Mouse (Mus musculus): ENCODE results near the gene Nprl3. TPM values are rescaled to one million over a fixed set of nuclear protein-coding genes. Genes with fewer than 3 reads are reported as not detected.

The Nprl3 gene
- polyA plus RNA-seq, 1 experiment from 2014 or later = 34.6 TPM

DNA sequence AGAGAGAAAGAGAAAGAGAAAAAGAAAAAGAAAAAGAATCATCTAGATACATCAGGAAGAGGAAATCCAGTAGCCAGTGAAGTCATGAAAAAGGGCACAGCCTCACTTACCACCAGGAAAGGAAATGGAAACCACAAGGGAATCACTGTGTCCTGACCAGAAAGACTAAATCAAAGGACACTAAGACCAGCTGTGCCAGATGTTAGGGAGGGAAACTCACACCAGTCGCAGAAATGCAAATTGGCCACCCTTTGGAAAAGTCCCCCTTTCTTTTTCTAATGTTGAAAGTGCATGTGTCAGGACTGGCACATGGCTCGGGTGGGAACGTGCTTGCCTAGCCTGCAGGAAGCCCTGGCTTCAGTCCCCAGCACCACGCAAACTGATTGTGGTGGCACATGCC, 3.7 kb upstream of the Nprl3 start:
- Histone ChIP-seq H3K9ac (ENCODE audit: low read depth, low read length) (no peak overlapping the region), H3K36me3 (ENCODE audit: control insufficient read depth, insufficient read depth, low read length) (no peaks in the 10 kb centered on the region), H3K27ac (ENCODE audit: low read length) (no peak overlapping the region), H3K9me3 (ENCODE audit: control insufficient read depth, low read length) (no peaks in the 10 kb centered on the region), H3K27me3 (replicated peaks; ENCODE audit: control insufficient read depth, insufficient read depth, low read length) (no peaks in the 10 kb centered on the region), H3K4me1 (ENCODE audit: control insufficient read depth, insufficient read depth, low read length) (peaks cover 5% of the 10 kb centered on the region; the same call in 1 of the 2 replicates), H3K4me2 (ENCODE audit: low read depth, low read length) (no peak overlapping the region), H3K4me3 (ENCODE audit: low read length) (no peak overlapping the region)
- no peak for ATAC-seq
- 55% methylated on average over 4 of the region's 4 CpGs for WGBS

DNA sequence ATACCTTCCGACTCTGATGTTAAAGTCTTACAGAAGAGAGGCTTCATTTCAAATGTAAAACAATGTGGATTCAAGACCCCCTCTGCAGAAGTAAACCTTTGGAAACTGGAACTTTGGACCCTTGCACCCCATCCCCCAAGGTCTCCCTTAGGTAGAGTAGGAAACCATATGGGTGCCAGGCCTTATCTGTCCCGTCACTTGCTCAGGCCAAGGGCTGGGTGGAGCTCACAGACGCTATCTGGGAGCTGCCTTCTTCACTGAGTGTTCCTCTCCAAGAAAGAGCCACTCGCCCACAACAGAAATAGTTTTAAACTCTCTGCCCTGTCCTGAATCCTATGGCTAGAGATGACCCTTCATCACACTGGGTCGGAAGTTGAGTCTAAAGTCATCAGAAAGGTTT, 1.4 kb upstream of the Nprl3 start:
- H3K4me2 ChIP-seq (ENCODE audit: low read depth, low read length) = no peak overlapping the region
- H3K4me3 ChIP-seq (ENCODE audit: low read length) = no peak overlapping the region
- no peaks in the 10 kb centered on the region for H3K27me3 ChIP-seq (replicated peaks; ENCODE audit: control insufficient read depth, insufficient read depth, low read length)
- ATAC-seq = no peak
- WGBS = 76% methylated on average over 5 of the region's 5 CpGs
- peaks cover 10% of the 10 kb centered on the region for H3K4me1 ChIP-seq (ENCODE audit: control insufficient read depth, insufficient read depth, low read length)
- H3K9ac ChIP-seq (ENCODE audit: low read depth, low read length) = no peak overlapping the region
- no peaks in the 10 kb centered on the region for H3K9me3 ChIP-seq (ENCODE audit: control insufficient read depth, low read length)
- H3K27ac ChIP-seq (ENCODE audit: low read length) = no peak overlapping the region
- no peaks in the 10 kb centered on the region for H3K36me3 ChIP-seq (ENCODE audit: control insufficient read depth, insufficient read depth, low read length)

DNA sequence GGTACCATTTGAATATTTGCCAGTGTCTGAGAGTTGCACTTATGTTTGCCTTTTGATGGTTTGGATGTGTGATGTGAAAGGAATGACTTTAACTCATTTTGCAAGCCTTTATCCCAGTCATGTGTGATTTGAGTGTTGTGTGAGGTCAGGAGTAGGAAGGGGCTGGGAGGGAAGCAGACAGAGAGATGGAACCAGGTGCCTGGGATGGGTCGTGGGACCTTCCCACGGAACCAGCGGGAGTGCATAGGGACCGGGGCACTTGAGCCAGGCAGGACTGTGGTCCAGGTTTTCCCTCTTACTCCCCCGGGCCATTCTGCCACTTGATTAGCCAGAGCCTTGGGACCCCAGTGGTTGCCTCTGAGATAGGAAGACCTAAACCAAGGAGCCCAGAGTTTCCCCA, 457 bp upstream of the Nprl3 start:
- H3K27ac ChIP-seq (ENCODE audit: low read length) = 0 out of 2 replicates have a peak overlapping the region, but pooled peaks have one; percentile 45
- WGBS = 25% methylated on average over 5 of the region's 5 CpGs
- H3K9ac ChIP-seq (ENCODE audit: low read depth, low read length) = peak overlapping the region; percentile 88
- peaks cover 10% of the 10 kb centered on the region for H3K4me1 ChIP-seq (ENCODE audit: control insufficient read depth, insufficient read depth, low read length)
- H3K36me3 ChIP-seq (ENCODE audit: control insufficient read depth, insufficient read depth, low read length) = no peaks in the 10 kb centered on the region
- peak overlapping the region; percentile 71 for H3K4me3 ChIP-seq (ENCODE audit: low read length)
- ATAC-seq = peak; percentile 35
- H3K27me3 ChIP-seq (replicated peaks; ENCODE audit: control insufficient read depth, insufficient read depth, low read length) = no peaks in the 10 kb centered on the region
- no peaks in the 10 kb centered on the region for H3K9me3 ChIP-seq (ENCODE audit: control insufficient read depth, low read length)
- H3K4me2 ChIP-seq (ENCODE audit: low read depth, low read length) = peak overlapping the region; percentile 59

DNA sequence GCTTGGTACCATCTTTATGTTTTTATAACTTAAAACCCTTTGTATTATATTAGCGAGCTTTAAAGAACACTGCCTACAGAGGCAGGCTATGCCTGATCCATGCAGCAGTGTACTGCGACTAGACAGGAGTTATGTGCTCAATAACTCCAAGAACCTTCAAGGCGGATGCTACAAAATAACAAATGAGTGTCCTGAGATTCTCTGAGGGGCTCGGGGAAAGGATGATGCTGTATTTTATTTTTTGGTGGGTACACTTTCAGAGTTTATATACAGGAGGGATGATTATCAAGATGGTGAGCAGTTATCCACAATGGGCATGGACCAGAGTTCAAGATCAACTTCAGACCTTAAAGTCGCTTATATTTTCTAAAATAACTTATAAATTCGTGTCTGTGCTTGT, 731 bp downstream of the Nprl3 start:
- Histone ChIP-seq H3K9ac (ENCODE audit: low read depth, low read length) (peak overlapping the region; percentile 88), H3K4me3 (ENCODE audit: low read length) (peak overlapping the region; percentile 71), H3K4me2 (ENCODE audit: low read depth, low read length) (peak overlapping the region; percentile 59), H3K27ac (ENCODE audit: low read length) (peak overlapping the region; percentile 88), H3K4me1 (ENCODE audit: control insufficient read depth, insufficient read depth, low read length) (peaks cover 10% of the 10 kb centered on the region), H3K36me3 (ENCODE audit: control insufficient read depth, insufficient read depth, low read length) (no peaks in the 10 kb centered on the region), H3K27me3 (replicated peaks; ENCODE audit: control insufficient read depth, insufficient read depth, low read length) (no peaks in the 10 kb centered on the region), H3K9me3 (ENCODE audit: control insufficient read depth, low read length) (no peaks in the 10 kb centered on the region)
- no peak for ATAC-seq
- 20% methylated on average over 6 of the region's 6 CpGs for WGBS

DNA sequence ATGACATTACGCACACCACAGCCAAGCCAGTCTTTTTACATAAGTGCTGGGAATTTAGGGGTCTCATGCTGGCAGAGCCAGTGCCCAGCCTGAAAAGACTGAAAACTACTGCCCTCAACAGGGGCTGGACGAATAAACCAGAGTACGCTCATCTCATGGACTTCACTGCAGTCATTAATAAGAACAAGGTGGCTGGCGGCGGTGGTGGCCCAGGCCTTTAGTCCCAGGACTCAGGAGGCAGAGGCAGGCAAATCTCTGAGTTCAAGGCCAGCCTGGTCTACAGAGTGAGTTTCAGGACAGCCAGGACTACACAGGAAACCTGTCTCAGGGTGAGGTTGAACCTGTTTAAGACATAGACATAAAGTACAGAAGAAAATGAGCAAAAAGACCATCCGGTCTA, 1.3 kb downstream of the Nprl3 start:
- WGBS = 93% methylated on average over 6 of the region's 6 CpGs
- Histone ChIP-seq H3K4me3 (ENCODE audit: low read length) (no peak overlapping the region), H3K27me3 (replicated peaks; ENCODE audit: control insufficient read depth, insufficient read depth, low read length) (no peaks in the 10 kb centered on the region), H3K36me3 (ENCODE audit: control insufficient read depth, insufficient read depth, low read length) (no peaks in the 10 kb centered on the region), H3K4me2 (ENCODE audit: low read depth, low read length) (no peak overlapping the region), H3K9ac (ENCODE audit: low read depth, low read length) (no peak overlapping the region), H3K4me1 (ENCODE audit: control insufficient read depth, insufficient read depth, low read length) (peaks cover 10% of the 10 kb centered on the region), H3K9me3 (ENCODE audit: control insufficient read depth, low read length) (no peaks in the 10 kb centered on the region), H3K27ac (ENCODE audit: low read length) (no peak overlapping the region)
- ATAC-seq = no peak

DNA sequence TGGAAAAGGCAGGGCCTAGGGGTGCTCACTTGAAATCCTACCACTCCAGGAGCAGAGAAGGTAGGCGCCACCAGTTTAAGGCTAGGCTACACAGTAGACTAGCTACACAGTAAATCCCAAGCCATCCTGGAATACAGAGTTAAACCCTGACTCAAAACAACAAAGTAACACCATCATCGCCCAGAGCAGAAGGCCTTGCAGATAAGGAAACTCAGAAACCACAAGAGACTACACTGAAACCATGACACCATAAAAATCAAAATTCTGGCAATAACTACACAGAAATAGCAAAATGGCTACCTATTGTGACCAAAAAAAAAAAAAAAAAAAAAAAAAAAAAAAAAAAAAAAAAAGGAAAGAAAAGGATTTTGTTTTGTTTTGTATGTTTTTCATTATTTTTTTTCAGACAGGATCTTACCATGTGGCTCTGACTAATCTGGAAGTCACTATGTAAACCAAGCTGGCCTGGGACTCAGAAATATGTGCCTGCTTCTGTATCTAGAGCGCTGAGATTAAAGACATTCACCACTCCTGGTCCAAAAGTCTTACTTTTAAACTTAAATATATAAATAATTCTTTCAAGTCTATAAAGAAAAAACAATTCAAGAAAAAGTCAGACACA, 2.3 kb downstream of the Nprl3 start:
- ATAC-seq = no peak
- no peak overlapping the region for H3K4me3 ChIP-seq (ENCODE audit: low read length)
- no peaks in the 10 kb centered on the region for H3K27me3 ChIP-seq (replicated peaks; ENCODE audit: control insufficient read depth, insufficient read depth, low read length)
- no peaks in the 10 kb centered on the region for H3K36me3 ChIP-seq (ENCODE audit: control insufficient read depth, insufficient read depth, low read length)
- no peaks in the 10 kb centered on the region for H3K9me3 ChIP-seq (ENCODE audit: control insufficient read depth, low read length)
- H3K4me1 ChIP-seq (ENCODE audit: control insufficient read depth, insufficient read depth, low read length) = peaks cover 10% of the 10 kb centered on the region
- no peak overlapping the region for H3K4me2 ChIP-seq (ENCODE audit: low read depth, low read length)
- 90% methylated on average over 3 of the region's 3 CpGs for WGBS
- no peak overlapping the region for H3K9ac ChIP-seq (ENCODE audit: low read depth, low read length)
- no peak overlapping the region for H3K27ac ChIP-seq (ENCODE audit: low read length)

DNA sequence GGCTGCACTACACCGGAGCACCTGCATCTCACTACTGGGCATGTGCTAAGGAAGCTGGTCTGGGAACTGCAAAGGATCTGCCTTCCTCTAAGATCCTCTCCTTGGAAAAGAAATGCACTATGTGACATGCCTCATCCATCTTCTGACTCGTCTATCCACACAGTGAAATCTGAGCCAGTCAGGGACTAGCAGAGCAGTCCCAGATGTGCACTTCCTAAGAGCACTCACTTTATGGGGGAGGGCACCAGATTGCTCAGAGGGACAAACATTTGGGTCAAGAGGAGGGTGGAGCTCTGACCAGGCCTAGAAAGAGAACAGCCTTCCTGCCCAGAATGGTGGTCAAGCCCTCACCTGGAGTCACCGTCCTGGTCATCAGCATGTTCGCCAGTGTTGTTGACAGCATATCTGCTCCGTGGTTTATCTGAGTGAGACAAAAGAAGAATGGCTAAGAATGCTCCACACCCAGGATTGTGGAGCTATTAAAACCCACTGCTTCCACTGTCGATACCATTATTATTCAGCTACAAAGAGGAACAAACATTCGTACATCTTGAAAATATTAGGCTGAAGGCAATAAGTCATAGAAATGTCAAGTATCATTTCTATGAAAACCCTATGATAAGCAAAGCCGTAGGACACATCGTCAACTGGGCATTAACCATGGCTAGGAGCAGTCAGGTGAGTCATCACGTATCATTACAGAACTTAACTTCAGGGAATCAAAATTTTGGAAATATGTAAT, 4.7 kb downstream of the Nprl3 start:
- Histone ChIP-seq H3K9ac (ENCODE audit: low read depth, low read length) (no peak overlapping the region), H3K36me3 (ENCODE audit: control insufficient read depth, insufficient read depth, low read length) (no peaks in the 10 kb centered on the region), H3K27me3 (replicated peaks; ENCODE audit: control insufficient read depth, insufficient read depth, low read length) (no peaks in the 10 kb centered on the region), H3K27ac (ENCODE audit: low read length) (no peak overlapping the region), H3K9me3 (ENCODE audit: control insufficient read depth, low read length) (no peaks in the 10 kb centered on the region), H3K4me3 (ENCODE audit: low read length) (no peak overlapping the region), H3K4me1 (ENCODE audit: control insufficient read depth, insufficient read depth, low read length) (peaks cover 7% of the 10 kb centered on the region), H3K4me2 (ENCODE audit: low read depth, low read length) (no peak overlapping the region)
- ATAC-seq = no peak
- WGBS = 70% methylated on average over 10 of the region's 10 CpGs

DNA sequence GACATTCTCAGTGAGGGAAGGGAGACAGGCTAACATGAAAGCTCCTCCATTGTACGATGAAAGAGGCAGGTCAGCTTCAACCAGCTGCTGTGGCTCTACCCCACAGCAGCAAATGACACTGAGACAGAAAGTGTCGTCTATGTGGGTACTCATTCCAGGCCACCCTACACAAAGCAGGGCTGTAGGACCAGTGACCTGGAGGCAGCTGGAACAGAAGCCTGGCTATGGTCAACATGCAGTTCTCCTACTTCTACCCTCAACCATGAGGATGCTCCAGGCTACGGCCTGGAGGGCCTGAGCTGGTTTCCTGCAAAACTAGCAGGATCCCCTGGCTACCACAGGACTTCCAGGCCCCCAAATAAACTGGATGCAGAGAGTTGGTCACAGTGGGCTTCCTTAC, 10.9 kb downstream of the Nprl3 start:
- WGBS = 80% methylated on average over 3 of the region's 3 CpGs
- Histone ChIP-seq H3K9ac (ENCODE audit: low read depth, low read length) (no peak overlapping the region), H3K36me3 (ENCODE audit: control insufficient read depth, insufficient read depth, low read length) (no peaks in the 10 kb centered on the region)

DNA sequence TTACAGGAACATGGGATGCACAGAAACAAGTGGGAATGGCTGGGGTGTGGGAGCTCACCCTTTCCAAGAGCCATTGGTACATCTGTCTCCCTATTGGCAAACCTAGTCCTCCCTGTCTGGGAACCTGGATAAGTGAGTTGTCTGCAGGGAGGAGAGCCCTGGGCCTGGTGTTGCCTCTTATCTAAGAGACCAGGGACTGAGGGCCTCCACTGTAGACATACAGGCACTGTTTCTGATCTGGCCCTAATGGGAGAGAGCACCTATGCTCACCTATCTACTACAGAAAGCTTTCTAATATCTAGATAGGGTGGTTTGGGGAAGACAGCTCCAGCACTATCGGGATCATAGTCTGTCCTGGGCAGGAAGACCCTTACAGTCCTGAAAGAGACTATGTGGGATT, 11.4 kb downstream of the Nprl3 start:
- Histone ChIP-seq H3K9ac (ENCODE audit: low read depth, low read length) (no peak overlapping the region), H3K27me3 (replicated peaks; ENCODE audit: control insufficient read depth, insufficient read depth, low read length) (no peaks in the 10 kb centered on the region), H3K4me3 (ENCODE audit: low read length) (no peak overlapping the region), H3K9me3 (ENCODE audit: control insufficient read depth, low read length) (no peaks in the 10 kb centered on the region), H3K36me3 (ENCODE audit: control insufficient read depth, insufficient read depth, low read length) (no peaks in the 10 kb centered on the region), H3K4me2 (ENCODE audit: low read depth, low read length) (no peak overlapping the region), H3K27ac (ENCODE audit: low read length) (no peak overlapping the region), H3K4me1 (ENCODE audit: control insufficient read depth, insufficient read depth, low read length) (no peaks in the 10 kb centered on the region)
- peak; percentile 87 for ATAC-seq
- 94% methylated on average over 1 of the region's 1 CpGs for WGBS

More for the DNA sequence above, 10.9 kb downstream of the Nprl3 start:
- Histone ChIP-seq H3K27ac (ENCODE audit: low read length) (no peak overlapping the region), H3K4me1 (ENCODE audit: control insufficient read depth, insufficient read depth, low read length) (no peaks in the 10 kb centered on the region), H3K4me3 (ENCODE audit: low read length) (no peak overlapping the region), H3K4me2 (ENCODE audit: low read depth, low read length) (no peak overlapping the region), H3K27me3 (replicated peaks; ENCODE audit: control insufficient read depth, insufficient read depth, low read length) (no peaks in the 10 kb centered on the region), H3K9me3 (ENCODE audit: control insufficient read depth, low read length) (no peaks in the 10 kb centered on the region)
- ATAC-seq = no peak

Measured in intestine, embryonic 16.5 days (tissue).